Mouse (Mus musculus) skeletal muscle tissue, adult 2 months (tissue): Measurements from ENCODE around the gene Jpt2.
A peak's percentile ranks its signal among the peaks of the same experiment; 100 is the strongest.
"Not testable (repeated sequence)": the region's sequence is repeated elsewhere in the genome, so short reads cannot be mapped to it uniquely, and the experiment has no call there.

Experiments used
- DNase-seq: peaks from one replicate; pipeline ENCODE4 v3.0.0-alpha.2; 2012; ENCODE audit warnings: low read depth, low spot score

Gene Jpt2

DNA sequence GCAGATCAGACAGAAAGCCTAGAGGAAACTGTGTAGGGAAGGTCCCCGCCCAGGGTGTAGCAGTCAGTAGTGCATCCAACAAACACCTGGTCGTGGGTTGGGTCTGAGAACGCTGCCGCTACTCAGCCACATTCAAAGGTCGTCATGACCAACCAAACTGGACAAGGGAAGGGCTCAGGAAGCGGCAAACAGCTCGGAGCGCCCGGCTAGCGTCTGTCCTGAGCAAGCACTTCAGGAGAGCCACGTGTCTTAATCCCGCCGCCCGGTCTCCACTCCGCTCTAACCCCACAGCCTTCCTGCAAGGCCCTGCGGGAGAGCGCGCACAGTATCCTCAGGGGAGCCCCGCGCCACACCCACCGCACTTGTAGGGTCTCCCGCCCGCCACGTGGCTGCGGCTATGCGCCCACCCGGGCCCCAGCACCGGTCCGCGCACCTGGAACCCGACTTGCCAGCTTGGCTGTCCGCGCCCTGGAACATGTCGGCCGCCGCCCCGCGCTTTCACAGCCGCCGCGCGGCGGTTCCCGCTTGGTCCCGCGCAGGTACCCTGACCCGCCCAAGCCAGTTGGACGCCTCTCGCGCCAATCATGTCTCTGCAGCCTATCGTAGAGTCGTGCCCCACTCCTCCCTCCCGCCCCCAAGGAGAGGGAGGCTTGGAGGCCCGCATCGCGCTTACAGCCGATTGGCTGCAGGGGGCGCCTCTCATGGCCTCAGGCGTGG, at the start of gene Jpt2:
Jpt2 (minus strand) TSS at position 555 of the 717 bp plus-strand sequence.
- peak; percentile 96 for DNase-seq

GRCm38 (mm10) chr17:25007480-25007879, 47.0 kb upstream of the Jpt2 start:
- DNase-seq = no peak

- DNase-seq = no peak
These were observed 44.6 kb upstream of the Jpt2 start for GRCm38 (mm10) chr17:25005102-25005501.

- no peak for DNase-seq
These were observed 34.2 kb upstream of the Jpt2 start for GRCm38 (mm10) chr17:24994721-24995120.

- DNase-seq = no peak
These were observed 26.7 kb upstream of the Jpt2 start for GRCm38 (mm10) chr17:24987221-24987620.

GRCm38 (mm10) chr17:24960852-24961715, 595 bp upstream of the Jpt2 start:
- no peak for DNase-seq

GRCm38 (mm10) chr17:24959371-24959770, 1.1 kb downstream of the Jpt2 start:
- no peak for DNase-seq

DNA sequence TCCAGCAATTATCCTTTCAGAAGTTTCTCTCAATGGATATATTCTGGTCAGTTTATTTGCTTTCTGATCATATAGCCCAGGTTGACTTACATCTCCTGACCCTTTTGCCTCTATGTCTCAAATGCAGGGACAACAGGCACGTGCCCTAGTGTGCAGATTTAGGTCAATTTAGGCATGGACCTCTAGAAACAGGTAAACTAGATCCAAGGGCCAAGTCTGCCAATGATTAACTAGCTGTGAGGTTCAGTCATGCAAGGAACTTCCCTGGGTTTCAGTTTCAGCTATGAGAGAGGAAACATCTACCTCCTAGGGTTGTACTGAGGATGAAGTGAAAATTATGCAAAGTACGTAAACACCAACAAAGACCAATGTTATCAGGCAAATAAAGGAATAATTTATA, 7.2 kb downstream of the Jpt2 start:
- no peak for DNase-seq

DNA sequence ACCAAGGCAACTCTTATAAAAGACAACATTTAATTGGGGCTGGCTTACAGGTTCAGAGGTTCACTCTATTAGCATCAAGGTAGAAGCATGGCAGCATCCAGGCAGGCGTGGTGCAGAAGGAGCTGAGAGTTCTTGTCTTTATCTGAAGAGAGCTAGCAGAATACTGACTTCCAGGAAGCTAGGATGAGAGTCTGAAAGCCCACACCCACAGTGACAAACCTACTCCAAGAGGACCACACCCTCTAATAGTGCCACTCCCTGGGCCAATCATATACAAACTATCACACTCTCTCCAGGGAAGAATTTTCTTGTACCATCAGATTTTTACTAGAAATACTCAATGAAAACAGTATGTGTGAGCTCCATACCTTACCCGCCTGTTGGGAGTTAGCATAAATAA, 9.8 kb downstream of the Jpt2 start:
- DNase-seq = no peak

DNA sequence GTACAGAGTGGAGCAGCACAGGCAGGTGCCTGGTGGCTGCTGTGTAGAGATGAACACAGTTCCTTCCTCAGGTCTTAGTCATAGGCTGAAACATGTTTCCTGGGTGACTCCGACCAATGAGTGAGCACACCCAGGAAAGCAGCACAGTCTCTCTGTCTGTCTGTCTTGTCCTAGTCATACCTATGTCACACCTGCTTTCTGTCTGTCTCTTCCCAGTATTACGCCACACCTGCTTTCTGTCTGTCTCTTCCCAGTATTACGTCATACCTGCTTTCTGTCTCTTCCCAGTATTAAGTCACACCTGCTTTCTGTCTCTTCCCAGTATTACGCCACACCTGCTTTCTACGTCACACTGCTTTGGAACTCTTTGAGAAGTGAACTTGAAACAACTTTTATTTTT, 12.3 kb downstream of the Jpt2 start:
- DNase-seq = no peak

- DNase-seq = not testable (repeated sequence)
These were observed 16.9 kb downstream of the Jpt2 start for GRCm38 (mm10) chr17:24943589-24943988.

DNA sequence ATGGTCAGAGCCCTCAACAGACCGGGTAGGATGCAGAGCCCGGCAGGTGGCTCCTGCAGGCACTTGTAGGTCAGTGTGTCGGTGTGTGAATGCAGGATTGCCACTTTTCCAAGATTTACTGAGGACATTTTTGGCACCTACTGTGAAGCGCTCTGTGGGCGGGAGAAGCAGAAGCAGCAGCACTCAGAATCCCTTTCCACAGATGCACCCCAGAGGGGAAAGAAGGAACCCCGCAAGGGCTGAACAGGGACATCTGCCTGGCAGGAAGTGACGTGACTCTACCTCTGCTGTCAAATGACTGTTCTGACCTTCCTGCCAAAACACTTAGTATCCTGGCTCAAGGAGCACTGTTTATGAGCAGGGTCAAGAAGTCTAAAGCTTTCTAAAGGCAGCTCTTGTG, 17.5 kb downstream of the Jpt2 start:
- no peak for DNase-seq

DNA sequence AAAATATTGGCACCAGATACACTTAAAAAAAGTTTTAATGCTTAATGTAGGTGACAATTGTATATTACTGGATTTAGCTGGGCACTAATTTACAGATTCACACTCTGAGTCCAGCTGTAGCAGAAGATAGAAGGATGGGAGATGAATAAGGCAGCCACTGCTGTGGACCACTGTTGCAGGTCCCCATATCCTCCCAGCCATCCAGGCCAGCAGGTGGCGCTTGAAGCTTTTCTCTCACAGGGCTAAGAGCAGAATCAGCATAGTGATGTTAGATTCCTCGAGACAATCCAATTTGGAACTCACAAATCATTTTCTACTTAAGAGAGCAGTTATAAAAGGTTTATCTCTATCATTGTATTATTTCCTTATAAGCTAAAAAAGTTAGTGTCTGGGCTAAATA, 18.0 kb downstream of the Jpt2 start:
- DNase-seq = not testable (repeated sequence)

DNA sequence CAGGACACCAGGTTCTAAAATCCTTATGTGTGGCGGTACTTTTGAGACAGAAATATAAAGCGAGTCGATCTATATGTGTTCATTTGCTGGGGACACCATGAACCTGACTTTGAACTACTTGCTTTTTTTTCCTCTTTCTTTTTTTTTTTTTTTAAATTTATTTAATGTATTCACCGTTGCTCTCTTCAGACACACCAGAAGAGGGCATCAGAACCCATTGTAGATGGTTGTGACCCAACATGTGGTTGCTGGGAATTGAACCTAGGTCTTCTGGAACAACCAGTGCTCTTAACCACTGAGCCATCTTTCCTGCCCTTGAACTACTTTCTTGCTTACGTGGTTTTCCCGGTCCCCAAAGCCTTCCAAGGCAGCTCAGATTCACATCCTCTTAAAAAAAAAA, 23.2 kb downstream of the Jpt2 start:
- no peak for DNase-seq

- DNase-seq = peak; percentile 90
These were observed 23.9 kb downstream of the Jpt2 start, which contains the start of gene Mapk8ip3 for GRCm38 (mm10) chr17:24936259-24937237. Mapk8ip3 (minus strand) TSS chr17:24936977.

DNA sequence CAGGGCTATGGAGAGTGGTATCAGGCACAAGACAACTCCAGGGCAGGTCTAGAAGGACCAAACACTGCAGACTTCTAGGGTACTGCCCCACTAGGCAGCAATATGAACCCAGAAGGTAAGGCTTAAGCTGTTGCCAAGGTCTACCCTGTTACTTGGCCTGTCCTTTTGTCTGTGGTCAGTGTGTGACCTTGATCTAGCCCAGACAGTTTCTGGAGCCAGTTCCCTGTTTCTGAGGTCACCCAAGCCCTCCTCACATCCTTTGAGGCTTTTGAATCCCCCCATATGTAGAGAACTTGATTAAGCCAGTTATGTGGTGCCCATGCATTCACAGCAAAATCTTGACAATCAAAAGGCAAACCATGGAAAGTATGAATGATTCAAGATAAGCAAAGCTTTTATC, 24.8 kb downstream of the Jpt2 start:
- no peak for DNase-seq

DNA sequence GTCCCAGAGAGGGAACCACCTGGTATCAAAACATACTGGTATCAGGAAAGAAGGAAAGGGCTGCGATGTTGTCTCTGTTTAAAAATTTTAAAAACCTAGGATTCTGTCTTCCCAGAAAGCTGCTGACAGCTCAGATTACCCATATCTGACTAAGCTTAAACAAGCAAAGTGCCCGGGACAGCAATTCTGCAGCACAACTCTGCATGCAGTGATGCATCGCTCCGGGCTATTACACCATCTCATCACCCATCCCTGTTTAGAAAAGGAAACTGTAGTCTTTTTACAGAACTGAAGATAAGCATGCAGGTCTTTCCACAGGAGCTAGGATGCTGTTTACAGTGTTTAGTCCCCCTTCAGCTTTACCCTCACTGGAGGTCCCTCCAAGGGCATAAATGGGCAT, 25.6 kb downstream of the Jpt2 start:
- DNase-seq = no peak

GRCm38 (mm10) chr17:24933163-24933562, 27.3 kb downstream of the Jpt2 start:
- DNase-seq = no peak

DNA sequence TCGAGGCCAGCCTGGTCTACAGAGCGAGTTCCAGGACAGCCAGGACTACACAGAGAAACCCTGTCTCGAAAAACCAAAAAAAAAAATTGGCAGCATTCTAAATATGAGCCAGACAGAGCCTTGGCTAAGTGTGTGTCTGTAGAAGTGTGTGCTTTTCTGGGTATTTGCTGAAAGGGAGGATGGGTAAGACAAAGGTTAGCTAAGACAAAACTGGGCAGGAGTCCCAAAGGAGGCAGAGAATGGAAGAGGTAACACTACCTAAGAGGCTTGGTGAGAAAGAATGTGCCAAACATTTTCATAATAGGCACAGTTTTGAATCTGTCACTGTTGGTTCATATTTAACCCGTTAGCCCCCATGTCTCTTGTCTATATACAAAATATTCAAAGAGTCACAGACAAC, 28.1 kb downstream of the Jpt2 start:
- DNase-seq = no peak

DNA sequence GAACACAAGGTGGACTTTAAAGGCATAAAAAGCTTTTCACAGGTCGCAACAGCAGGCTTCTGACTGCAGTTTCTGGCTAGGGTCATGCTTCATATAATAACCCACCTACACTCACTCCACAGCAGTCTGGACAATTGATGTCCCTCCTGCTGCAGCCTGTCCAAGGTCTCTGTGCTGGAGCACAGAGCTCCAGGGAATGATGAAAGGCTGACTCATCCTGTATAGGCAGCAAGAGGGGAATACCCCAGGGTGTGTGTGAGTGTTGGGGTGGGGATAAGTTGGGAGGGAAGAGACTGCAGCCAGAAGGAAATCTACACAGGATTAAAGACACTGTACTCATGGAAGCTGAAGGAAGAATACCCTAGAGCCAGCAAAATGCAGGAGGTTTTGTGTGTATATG, 31.0 kb downstream of the Jpt2 start:
- no peak for DNase-seq

DNA sequence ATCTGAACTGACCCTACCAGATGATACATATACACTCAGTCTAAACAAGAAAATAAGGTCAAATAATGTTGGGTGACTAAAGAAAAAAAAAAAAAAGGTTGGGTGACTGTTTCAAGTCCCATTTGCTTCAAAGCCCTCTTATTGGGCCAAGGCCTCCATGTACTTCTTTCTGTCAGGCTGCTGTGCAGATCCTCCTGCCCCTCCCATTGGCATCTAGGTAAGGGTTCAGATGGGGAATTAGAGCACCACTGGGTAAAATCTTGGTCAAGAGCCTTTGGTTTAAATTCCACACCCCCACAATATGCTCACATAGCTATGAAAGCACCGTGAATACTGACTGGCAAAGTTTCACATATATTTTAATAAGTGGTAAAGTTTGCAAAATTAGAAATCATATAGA, 37.2 kb downstream of the Jpt2 start:
- no peak for DNase-seq

GRCm38 (mm10) chr17:24913984-24914383, 46.5 kb downstream of the Jpt2 start:
- DNase-seq = no peak
